Mouse (Mus musculus) left cerebral cortex, adult 6 months (tissue): Measurements from ENCODE around the gene Synpo2l. TPM values are rescaled to one million over a fixed set of nuclear protein-coding genes. Genes with fewer than 3 reads are reported as not detected.

ENCODE experiments used
- long read RNA-seq, 2 experiments: library from polyadenylated mRNA; unstranded; transcript quantifications; one replicate each; pipeline ENCODE4 v2.0.0; 2019 to 2020
- polyA plus RNA-seq: library from polyadenylated mRNA; unstranded; fragments of <200 nt; fragmentation: Nextera tagmentation; gene quantifications from 2 replicates; pipeline ENCODE4 v1.2.3, GENCODE M21; 2021

Synpo2l gene
- 0.05 and 0.09 TPM in 2 replicates for polyA plus RNA-seq
- long read RNA-seq, experiment 1, result 0 reads
- long read RNA-seq, experiment 2, result 0 reads

DNA sequence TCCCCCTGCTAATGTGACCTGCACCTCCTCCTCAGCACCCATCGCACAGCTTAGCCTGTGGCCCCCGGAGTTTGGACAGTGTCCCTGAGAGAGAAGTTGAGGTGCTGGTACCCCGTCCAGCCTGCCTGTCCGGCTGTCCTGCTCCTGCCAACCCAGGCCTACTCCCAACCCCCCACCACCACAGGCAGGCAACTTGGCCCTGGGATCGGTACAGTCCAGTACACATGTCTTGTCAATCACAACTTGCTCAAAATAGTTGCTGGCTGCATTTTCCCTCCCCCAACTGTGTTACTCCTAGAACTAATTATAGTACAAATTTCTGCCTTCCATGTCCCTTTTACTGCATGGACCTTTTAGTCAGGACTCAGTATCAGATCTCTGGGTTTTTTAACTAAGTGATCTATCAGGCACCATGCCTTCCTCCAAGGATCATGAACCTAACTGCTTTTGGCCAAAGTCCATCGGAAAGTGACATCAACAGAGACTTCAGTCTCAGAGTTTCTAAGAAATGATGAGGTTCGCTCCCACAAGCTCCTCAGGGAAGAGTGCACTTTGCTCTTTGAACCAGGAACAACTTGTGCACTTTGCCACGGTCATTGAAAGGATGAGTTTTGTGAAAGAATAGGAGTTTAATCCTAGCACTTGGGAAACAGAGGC is at the start of gene Synpo2l:
Gene Synpo2l (minus strand): TSS at position 201 of the 657 bp plus-strand sequence.

DNA sequence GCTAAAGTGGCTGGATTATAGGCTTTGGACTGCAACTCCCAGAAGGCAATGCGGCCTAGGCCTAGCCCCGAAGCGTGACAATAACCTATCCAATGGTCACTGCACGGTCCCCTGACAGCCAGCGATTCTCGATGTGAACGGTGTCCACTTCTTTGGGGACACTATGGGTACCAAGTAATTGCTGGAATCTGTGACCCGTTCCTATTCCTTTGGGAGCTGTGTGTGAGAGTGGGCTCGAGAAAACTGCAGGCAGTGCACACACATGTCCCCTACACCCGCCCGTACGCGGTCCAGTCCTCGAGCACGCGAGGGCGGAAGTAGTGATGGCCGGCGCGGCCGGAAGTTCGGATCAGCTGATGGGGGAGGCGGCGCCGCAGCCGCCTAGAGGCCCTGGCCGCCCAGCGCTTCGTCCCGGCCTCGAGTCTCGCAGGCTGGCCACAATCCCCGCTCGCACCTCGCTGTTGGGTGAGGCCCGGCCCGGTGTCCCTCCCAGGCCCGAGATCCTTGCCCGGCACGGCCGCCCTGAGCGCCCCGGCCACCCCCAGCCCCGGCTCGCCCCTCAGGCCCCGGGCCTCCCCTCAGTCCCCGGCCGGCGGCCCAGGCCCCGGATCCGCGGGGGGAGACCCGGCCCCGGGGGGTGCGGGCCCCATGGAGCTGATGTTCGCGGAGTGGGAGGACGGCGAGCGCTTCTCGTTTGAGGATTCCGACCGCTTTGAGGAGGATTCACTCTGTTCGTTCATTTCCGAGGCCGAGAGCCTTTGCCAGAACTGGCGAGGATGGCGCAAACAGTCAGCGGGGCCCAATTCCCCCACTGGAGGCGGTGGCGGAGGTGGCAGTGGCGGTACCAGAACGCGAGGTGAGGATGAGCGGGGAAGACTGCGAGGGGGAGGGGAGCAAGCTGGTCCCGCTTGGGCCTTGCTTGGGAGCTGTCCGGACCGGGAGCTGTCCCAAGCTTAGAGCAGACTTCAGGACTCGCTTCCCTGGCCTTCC is 39.3 kb upstream of the Synpo2l start, which contains the start of gene Zswim8:
Gene Zswim8 (plus strand): TSS at position 352 of the 990 bp plus-strand sequence.

GRCm38 (mm10) chr14:20702741-20703381 is 34.7 kb upstream of the Synpo2l start, which contains the start of gene Chchd1:
Gene Chchd1, plus strand, starts transcription at chr14:20703006.

GRCm38 (mm10) chr14:20694884-20695760 is 27.0 kb upstream of the Synpo2l start, which contains the start of gene Fut11:
Gene Fut11, plus strand, starts transcription at chr14:20694968.

GRCm38 (mm10) chr14:20674064-20674833 is 6.1 kb upstream of the Synpo2l start, which contains the start of gene Sec24c:
Gene Sec24c, plus strand, starts transcription at chr14:20674308.

DNA sequence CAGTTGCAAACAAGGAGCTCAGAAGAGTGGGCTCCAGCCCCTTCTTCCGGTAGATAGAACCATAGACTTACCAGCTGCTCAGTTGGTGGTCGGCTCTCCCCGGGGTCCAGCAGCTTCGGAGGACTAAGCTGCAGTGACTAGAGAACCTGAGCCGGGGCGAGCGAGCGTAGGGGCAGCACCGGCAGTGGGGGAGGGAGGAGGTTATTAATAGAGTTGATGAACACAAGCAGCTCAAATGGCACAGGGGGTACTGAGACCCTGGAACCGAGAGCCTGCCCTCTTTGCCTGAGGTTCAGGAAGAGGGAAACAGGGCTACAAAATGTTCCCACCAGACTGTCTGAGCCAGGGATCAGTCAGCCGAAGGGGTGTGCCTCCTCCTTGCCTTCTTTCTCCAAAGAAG is 11.8 kb downstream of the Synpo2l start, which contains the start of gene Myoz1:
Gene Myoz1 (minus strand): TSS at position 180 of the 400 bp plus-strand sequence.

GRCm38 (mm10) chr14:20640644-20641437 is 27.3 kb downstream of the Synpo2l start, which contains the start of gene Usp54:
Gene Usp54, minus strand, starts transcription at chr14:20641063.

Other genes with a start within 250 kb of the Synpo2l start
- 0.93 and 1.6 TPM in 2 replicates for gene Cfap70, start 216.1 kb downstream of the Synpo2l start, polyA plus RNA-seq
- gene Anxa7, start 188.2 kb downstream of the Synpo2l start, polyA plus RNA-seq, result 42.5 and 51.7 TPM in 2 replicates
- gene Mss51, start 171.5 kb downstream of the Synpo2l start, polyA plus RNA-seq, result 0.11 TPM in 1 of 2 replicates, not detected in the other
- gene Ppp3cb, start 121.8 kb downstream of the Synpo2l start, polyA plus RNA-seq, result 32.3 and 37.2 TPM in 2 replicates
- gene Usp54, start 27.3 kb downstream of the Synpo2l start, polyA plus RNA-seq, result 12.8 and 13.5 TPM in 2 replicates
- not detected in 2 replicates for gene Myoz1, start 11.8 kb downstream of the Synpo2l start, polyA plus RNA-seq
- 62.8 and 95.0 TPM in 2 replicates for gene Sec24c, start 6.0 kb upstream of the Synpo2l start, polyA plus RNA-seq
- 11.0 and 12.2 TPM in 2 replicates for gene Fut11, start 26.6 kb upstream of the Synpo2l start, polyA plus RNA-seq
- 222 and 224 TPM in 2 replicates for gene Chchd1, start 34.7 kb upstream of the Synpo2l start, polyA plus RNA-seq
- 13.0 and 14.4 TPM in 2 replicates for gene Zswim8, start 39.2 kb upstream of the Synpo2l start, polyA plus RNA-seq
- gene Ndst2, start 66.2 kb upstream of the Synpo2l start, polyA plus RNA-seq, result 2.5 and 5.5 TPM in 2 replicates
- gene Camk2g, start 125.7 kb upstream of the Synpo2l start, polyA plus RNA-seq, result 288 and 311 TPM in 2 replicates
- gene Plau, start 168.3 kb upstream of the Synpo2l start, polyA plus RNA-seq, result 1.4 and 1.5 TPM in 2 replicates